In the genomic region with DNA sequence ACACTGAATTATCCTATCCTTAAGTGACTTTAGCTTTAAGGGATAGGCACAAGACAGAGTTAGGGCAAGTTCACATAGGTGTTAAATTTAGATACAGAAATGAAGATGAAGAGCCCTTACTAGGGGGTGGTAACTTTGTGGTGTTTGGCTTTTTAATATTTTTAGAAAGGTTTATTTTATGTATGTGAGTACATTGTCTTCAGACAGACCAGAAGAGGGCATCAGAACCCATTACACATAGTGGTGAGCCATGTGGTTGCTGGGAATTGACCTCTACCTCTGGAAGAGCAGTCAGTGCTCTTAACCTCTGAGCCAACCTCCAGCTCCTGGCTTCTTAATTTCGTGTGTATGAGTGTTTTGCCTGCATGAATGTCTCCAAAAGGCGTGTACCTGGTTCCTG, we compare ENCODE assay signal across 8 mouse cellular contexts. TPM values are rescaled to one million over a fixed set of nuclear protein-coding genes. Genes with fewer than 3 reads are reported as not detected.
DNase-seq lines count a peak whose midpoint lies in the region; ATAC-seq and TF ChIP-seq lines count a peak whose summit lies in the region.

No protein-coding gene starts in this region.

- ATAC-seq in megakaryocyte, adult 5-6 weeks (ENCODE audit: poor library complexity, severe bottlenecking) = no peak
- ATAC-seq in forebrain, embryonic 12.5 days (ENCODE audit: low FRiP score) = no peak
- no peak for ATAC-seq in limb, embryonic 14.5 days (ENCODE audit: low FRiP score, low read depth)
- no peak for ATAC-seq in granulocyte monocyte progenitor cell, adult 5-6 weeks (replicated peaks; ENCODE audit: poor library complexity, severe bottlenecking)

- peak overlapping the region; percentile 76 for H3K4me2 ChIP-seq in forebrain, embryonic 12.5 days
- H3K4me2 ChIP-seq in limb, embryonic 14.5 days (replicated peaks; ENCODE audit: low read depth, low read length, severe bottlenecking) = peak overlapping the region; percentile 79; the same call in 1 of the 2 replicates

- 69% methylated on average over 2 of the region's 2 CpGs for WGBS in forebrain, embryonic 12.5 days
- WGBS in limb, embryonic 14.5 days = 58% methylated on average over 2 of the region's 2 CpGs

- H3K27me3 ChIP-seq in megakaryocyte, embryonic 14.5 days (replicated peaks) = no peaks in the 10 kb centered on the region
- no peaks in the 10 kb centered on the region for H3K27me3 ChIP-seq in forebrain, embryonic 12.5 days
- H3K27me3 ChIP-seq in limb, embryonic 14.5 days (ENCODE audit: control insufficient read depth, insufficient read depth, low read length) = no peaks in the 10 kb centered on the region

- peak overlapping the region; percentile 91 for H3K4me3 ChIP-seq in megakaryocyte, embryonic 14.5 days (replicated peaks)
- H3K4me3 ChIP-seq in forebrain, embryonic 12.5 days (replicated peaks) = peak overlapping the region; percentile 83
- H3K4me3 ChIP-seq in limb, embryonic 14.5 days (replicated peaks; ENCODE audit: low read length) = no peak overlapping the region

- DNase-seq in limb, embryonic 14.5 days (ENCODE audit: low spot score) = no peak
- peak; percentile 33 for DNase-seq in yolk sac, embryonic 10.5 days (ENCODE audit: low spot score)
- no peak for DNase-seq in B cell, adult 2 months
- no peak for DNase-seq in layer of hippocampus, postnatal 10 days (ENCODE audit: low spot score in 2 of 2)

- no peak overlapping the region for H3K27ac ChIP-seq in forebrain, embryonic 12.5 days
- H3K27ac ChIP-seq in limb, embryonic 14.5 days (replicated peaks; ENCODE audit: low read depth, low read length) = no peak overlapping the region

- H3K9ac ChIP-seq in forebrain, embryonic 12.5 days = no peak overlapping the region
- no peak overlapping the region for H3K9ac ChIP-seq in limb, embryonic 14.5 days (ENCODE audit: low read depth, low read length, severe bottlenecking)

- H3K4me1 ChIP-seq in megakaryocyte, embryonic 14.5 days = peaks cover 20% of the 10 kb centered on the region
- peaks cover 20% of the 10 kb centered on the region for H3K4me1 ChIP-seq in forebrain, embryonic 12.5 days
- peaks cover 9% of the 10 kb centered on the region for H3K4me1 ChIP-seq in limb, embryonic 14.5 days (ENCODE audit: control insufficient read depth, insufficient read depth, low read length)

- no peak for TF ChIP-seq POLR2A in limb, embryonic 14.5 days (IDR thresholded peaks at IDR 0.05; ENCODE audit: borderline replicate concordance, extremely low read depth, insufficient read depth, insufficient read length)

- H3K9me3 ChIP-seq in megakaryocyte, embryonic 14.5 days = no peaks in the 10 kb centered on the region
- H3K9me3 ChIP-seq in forebrain, embryonic 12.5 days = no peaks in the 10 kb centered on the region
- H3K9me3 ChIP-seq in limb, embryonic 14.5 days (ENCODE audit: control insufficient read depth, low read length) = no peaks in the 10 kb centered on the region

- peaks cover 50% of the 10 kb centered on the region for H3K36me3 ChIP-seq in megakaryocyte, embryonic 14.5 days (replicated peaks; ENCODE audit: low read length)
- H3K36me3 ChIP-seq in forebrain, embryonic 12.5 days (replicated peaks) = peaks cover 23% of the 10 kb centered on the region
- H3K36me3 ChIP-seq in limb, embryonic 14.5 days (ENCODE audit: control insufficient read depth, insufficient read depth, low read length) = peaks cover 34% of the 10 kb centered on the region

RNA-seq across cellular contexts. Expression of a gene that starts 1.4 kb away (rescaled TPM):
- polyA plus RNA-seq in megakaryocyte, embryonic 14.5 days (2012; ENCODE audit: insufficient read depth, low replicate concordance) = 1.5 and 5.7 TPM in 2 replicates
- total RNA-seq in megakaryocyte, adult 5-6 weeks (2015) = 14.9 and 17.1 TPM in 2 replicates
- total RNA-seq in megakaryocyte, adult 5-6 weeks (2017) = 11.1 and 11.9 TPM in 2 replicates
- 40.4 and 42.9 TPM in 2 replicates for polyA plus RNA-seq in forebrain, embryonic 12.5 days (2016; fragmentation: Nextera tagmentation; extraction: Ambion mirVana)
- polyA plus RNA-seq in limb, embryonic 14.5 days (2012; rRNA removed) = 29.3 and 33.1 TPM in 2 replicates
- 10.7 and 14.3 TPM in 2 replicates for polyA plus RNA-seq in limb, embryonic 14.5 days (2014; fragmentation: Nextera tagmentation; extraction: Ambion mirVana)
- 23.2 and 43.9 TPM in 2 replicates for total RNA-seq in granulocyte monocyte progenitor cell, adult 5-6 weeks (2014; fragmentation: Nextera tagmentation)
- total RNA-seq in granulocyte monocyte progenitor cell, adult 5-6 weeks (2017) = 22.8 and 33.6 TPM in 2 replicates
- total RNA-seq in layer of hippocampus, postnatal 10 days (2021) = 10 to 100 TPM; 12.6 to 13.5 TPM

RNA-seq across cellular contexts. Expression of a gene that starts 1.5 kb away (rescaled TPM):
- polyA plus RNA-seq in megakaryocyte, embryonic 14.5 days (2012; ENCODE audit: insufficient read depth, low replicate concordance) = 2.7 and 48.2 TPM in 2 replicates
- total RNA-seq in megakaryocyte, adult 5-6 weeks (2015) = 34.3 and 49.4 TPM in 2 replicates
- 15.1 and 15.9 TPM in 2 replicates for total RNA-seq in megakaryocyte, adult 5-6 weeks (2017)
- 128 TPM in 2 replicates for polyA plus RNA-seq in forebrain, embryonic 12.5 days (2016; fragmentation: Nextera tagmentation; extraction: Ambion mirVana)
- polyA plus RNA-seq in limb, embryonic 14.5 days (2012; rRNA removed) = 19.8 and 30.4 TPM in 2 replicates
- polyA plus RNA-seq in limb, embryonic 14.5 days (2014; fragmentation: Nextera tagmentation; extraction: Ambion mirVana) = 105 and 106 TPM in 2 replicates
- total RNA-seq in granulocyte monocyte progenitor cell, adult 5-6 weeks (2014; fragmentation: Nextera tagmentation) = 48.3 and 51.3 TPM in 2 replicates
- 39.3 and 41.8 TPM in 2 replicates for total RNA-seq in granulocyte monocyte progenitor cell, adult 5-6 weeks (2017)
- 10 to 100 TPM; 16.3 to 25.7 TPM for total RNA-seq in layer of hippocampus, postnatal 10 days (2021)

RNA-seq across cellular contexts. Expression of a gene that starts 16.9 kb away (rescaled TPM):
- 4.1 and 12.6 TPM in 2 replicates for polyA plus RNA-seq in megakaryocyte, embryonic 14.5 days (2012; ENCODE audit: insufficient read depth, low replicate concordance)
- total RNA-seq in megakaryocyte, adult 5-6 weeks (2015) = 35.1 and 36.9 TPM in 2 replicates
- 37.5 and 42.2 TPM in 2 replicates for total RNA-seq in megakaryocyte, adult 5-6 weeks (2017)
- polyA plus RNA-seq in forebrain, embryonic 12.5 days (2016; fragmentation: Nextera tagmentation; extraction: Ambion mirVana) = 15.7 and 16.2 TPM in 2 replicates
- 6.3 and 13.2 TPM in 2 replicates for polyA plus RNA-seq in limb, embryonic 14.5 days (2012; rRNA removed)
- 16.1 and 19.1 TPM in 2 replicates for polyA plus RNA-seq in limb, embryonic 14.5 days (2014; fragmentation: Nextera tagmentation; extraction: Ambion mirVana)
- 17.6 and 30.3 TPM in 2 replicates for total RNA-seq in granulocyte monocyte progenitor cell, adult 5-6 weeks (2014; fragmentation: Nextera tagmentation)
- total RNA-seq in granulocyte monocyte progenitor cell, adult 5-6 weeks (2017) = 28.7 and 33.1 TPM in 2 replicates
- total RNA-seq in layer of hippocampus, postnatal 10 days (2021) = 10 to 100 TPM; 17.3 to 17.7 TPM
